Mouse (Mus musculus) CH12.LX (cell line): ENCODE results near the gene Mroh2a. TPM values are rescaled to one million over a fixed set of nuclear protein-coding genes. Genes with fewer than 3 reads are reported as not detected.

Source experiments
- DNase-seq: peaks from one replicate; pipeline ENCODE4 v3.0.0-alpha.2; 2013; ENCODE audit errors: extremely low read depth
- H3K27ac ChIP-seq: 2 replicates; pipeline ENCODE4 v1.5.1; 2012; ENCODE audit warnings: low read depth, mild to moderate bottlenecking, control low read depth, moderate library complexity; ENCODE audit not compliant: insufficient read depth
- H3K27me3 ChIP-seq: replicated peaks from 2 replicates; pipeline ENCODE3; 2012; ENCODE audit warnings: inconsistent platforms
- H3K36me3 ChIP-seq, 2 experiments: replicated peaks in 1 of 2; 2 replicates each; pipeline versions ENCODE3 to v1.6.1; 2012; ENCODE audit warnings: inconsistent platforms in 1 of 2, low read length in 1 of 2, mild to moderate bottlenecking in 1 of 2, mixed read lengths in 1 of 2, moderate library complexity in 1 of 2; ENCODE audit not compliant: control insufficient read depth in 1 of 2, insufficient read depth in 1 of 2
- H3K4me1 ChIP-seq, 2 experiments: 2 replicates each; pipeline ENCODE4 v1.6.1; 2012; ENCODE audit warnings: inconsistent platforms in 1 of 2, moderate library complexity in 1 of 2; ENCODE audit not compliant: insufficient read depth in 2 of 2, control insufficient read depth in 1 of 2
- H3K4me2 ChIP-seq: 2 replicates; pipeline ENCODE4 v1.6.1; 2012; ENCODE audit warnings: low read depth, mild to moderate bottlenecking, control low read depth; ENCODE audit not compliant: poor library complexity, insufficient read depth, severe bottlenecking
- H3K4me3 ChIP-seq, 3 experiments: fragments of 150-350 bp in 1 of 3; sonication (generic) in 1 of 3; replicated peaks in 1 of 3; 2 replicates each; pipeline versions ENCODE3 to v1.5.1; 2011 to 2012; ENCODE audit warnings: low read depth in 2 of 3, low read length in 2 of 3, mild to moderate bottlenecking in 2 of 3, moderate library complexity in 2 of 3, control low read depth in 1 of 3, improper control_type of control experiment in 1 of 3, inconsistent platforms in 1 of 3, mixed read lengths in 1 of 3; ENCODE audit not compliant: poor library complexity in 1 of 3
- H3K79me2 ChIP-seq: replicated peaks from 2 replicates; pipeline ENCODE4 v1.6.1; 2012; ENCODE audit warnings: mild to moderate bottlenecking, moderate library complexity; ENCODE audit not compliant: control insufficient read depth, poor library complexity, insufficient read depth, severe bottlenecking; ENCODE audit errors: extremely low read depth
- H3K9ac ChIP-seq: 2 replicates; pipeline ENCODE4 v1.6.1; 2012; ENCODE audit warnings: low read depth, mild to moderate bottlenecking, control low read depth, moderate library complexity; ENCODE audit not compliant: insufficient read depth
- H3K9me3 ChIP-seq: replicated peaks from 2 replicates; pipeline ENCODE3; 2012; ENCODE audit warnings: low read length, inconsistent platforms, mixed read lengths
- BHLHE40 ChIP-seq: IDR thresholded peaks from 2 replicates; pipeline ENCODE4 v1.6.1; 2011; ENCODE audit warnings: mild to moderate bottlenecking, low read depth, low read length, improper control_type of control experiment
- CHD2 ChIP-seq: IDR thresholded peaks from 2 replicates; pipeline ENCODE4 v1.6.1; 2011; ENCODE audit warnings: low read length, improper control_type of control experiment
- CTCF ChIP-seq, 2 experiments: IDR thresholded peaks in 1 of 2; conservative IDR thresholded peaks in 1 of 2; 2 replicates each; pipeline ENCODE4 v1.5.1; 2011 to 2012; ENCODE audit warnings: low read depth in 2 of 2, low read length in 2 of 2, improper control_type of control experiment in 1 of 2, inconsistent platforms in 1 of 2, mild to moderate bottlenecking in 1 of 2, moderate library complexity in 1 of 2
- E2F4 ChIP-seq: IDR thresholded peaks from 2 replicates; pipeline ENCODE4 v1.6.1; 2011; ENCODE audit warnings: low read depth, low read length, improper control_type of control experiment; ENCODE audit not compliant: insufficient replicate concordance
- EP300 ChIP-seq: IDR thresholded peaks from 2 replicates; pipeline ENCODE4 v1.6.1; 2011; ENCODE audit warnings: low read length, improper control_type of control experiment
- ETS1 ChIP-seq: conservative IDR thresholded peaks from 2 replicates; pipeline ENCODE4 v1.6.1; 2012; ENCODE audit warnings: low read depth, mild to moderate bottlenecking, inconsistent platforms, low read length, improper control_type of control experiment, moderate library complexity
- GABPA ChIP-seq: IDR thresholded peaks from 2 replicates; pipeline ENCODE4 v1.6.1; 2012; ENCODE audit warnings: low read depth, low read length, improper control_type of control experiment, inconsistent platforms; ENCODE audit not compliant: insufficient replicate concordance
- HCFC1 ChIP-seq: IDR thresholded peaks from 2 replicates; pipeline ENCODE4 v1.6.1; 2012; ENCODE audit warnings: low read depth, mild to moderate bottlenecking, inconsistent platforms, low read length, improper control_type of control experiment
- IRF4 ChIP-seq: IDR thresholded peaks from 2 replicates; pipeline ENCODE4 v1.6.1; 2014; ENCODE audit warnings: low read depth, mild to moderate bottlenecking, inconsistent platforms, low read length, improper control_type of control experiment
- JUN ChIP-seq: IDR thresholded peaks from 2 replicates; pipeline ENCODE4 v1.6.1; 2011; ENCODE audit warnings: low read depth, mild to moderate bottlenecking, low read length, improper control_type of control experiment, moderate library complexity; ENCODE audit not compliant: insufficient read depth
- JUND ChIP-seq: conservative IDR thresholded peaks from 2 replicates; pipeline ENCODE4 v1.6.1; 2011; ENCODE audit warnings: low read depth, low read length, improper control_type of control experiment
- KAT2A ChIP-seq: IDR thresholded peaks from 2 replicates; pipeline ENCODE4 v1.6.1; 2012; ENCODE audit warnings: low read length, improper control_type of control experiment, inconsistent platforms; ENCODE audit not compliant: insufficient replicate concordance
- MAFK ChIP-seq: IDR thresholded peaks from 2 replicates; pipeline ENCODE4 v1.6.1; 2011; ENCODE audit warnings: low read length, improper control_type of control experiment; ENCODE audit not compliant: insufficient replicate concordance
- MAZ ChIP-seq: IDR thresholded peaks from 2 replicates; pipeline ENCODE4 v1.6.1; 2012; ENCODE audit warnings: low read depth, mild to moderate bottlenecking, inconsistent platforms, low read length, improper control_type of control experiment, moderate library complexity
- MEF2A ChIP-seq: IDR thresholded peaks from 2 replicates; pipeline ENCODE4 v1.6.1; 2014; ENCODE audit warnings: low read depth, mild to moderate bottlenecking, inconsistent platforms, low read length, improper control_type of control experiment, borderline replicate concordance
- MYC ChIP-seq: IDR thresholded peaks from 2 replicates; pipeline ENCODE4 v1.6.1; 2011; ENCODE audit warnings: low read depth, mild to moderate bottlenecking, improper control_type of control experiment, low read length
- NELFE ChIP-seq: IDR thresholded peaks from 2 replicates; pipeline ENCODE4 v1.6.1; 2011; ENCODE audit warnings: low read depth, low read length, improper control_type of control experiment
- NRF1 ChIP-seq: IDR thresholded peaks from 2 replicates; pipeline ENCODE4 v1.6.1; 2014; ENCODE audit warnings: low read depth, mild to moderate bottlenecking, inconsistent platforms, low read length, improper control_type of control experiment, moderate library complexity
- POLR2A ChIP-seq: IDR thresholded peaks from 2 replicates; pipeline ENCODE4 v1.6.1; 2011; ENCODE audit warnings: low read depth, mild to moderate bottlenecking, improper control_type of control experiment, low read length
- POLR2AphosphoS2 ChIP-seq: IDR thresholded peaks from 2 replicates; pipeline ENCODE4 v1.6.1; 2011; ENCODE audit warnings: low read depth, low read length, improper control_type of control experiment
- RAD21 ChIP-seq: IDR thresholded peaks from 2 replicates; pipeline ENCODE4 v1.6.1; 2011; ENCODE audit warnings: low read depth, mild to moderate bottlenecking, low read length, improper control_type of control experiment, moderate library complexity
- SMC3 ChIP-seq: IDR thresholded peaks from 2 replicates; pipeline ENCODE4 v1.6.1; 2011; ENCODE audit warnings: low read depth, low read length, improper control_type of control experiment
- TBP ChIP-seq: conservative IDR thresholded peaks from 2 replicates; pipeline ENCODE4 v1.6.1; 2011; ENCODE audit warnings: low read depth, low read length, improper control_type of control experiment
- TCF12 ChIP-seq: IDR thresholded peaks from 2 replicates; pipeline ENCODE4 v1.6.1; 2014; ENCODE audit warnings: low read depth, mild to moderate bottlenecking, inconsistent platforms, low read length, improper control_type of control experiment
- UBTF ChIP-seq: IDR thresholded peaks from 2 replicates; pipeline ENCODE4 v1.6.1; 2012; ENCODE audit warnings: low read depth, mild to moderate bottlenecking, inconsistent platforms, low read length, improper control_type of control experiment, moderate library complexity
- USF1 ChIP-seq: IDR thresholded peaks from 2 replicates; pipeline ENCODE4 v1.6.1; 2014; ENCODE audit warnings: low read depth, mild to moderate bottlenecking, inconsistent platforms, low read length, improper control_type of control experiment
- USF2 ChIP-seq: conservative IDR thresholded peaks from 2 replicates; pipeline ENCODE4 v1.6.1; 2011; ENCODE audit warnings: low read depth, low read length, improper control_type of control experiment
- ZC3H11A ChIP-seq: IDR thresholded peaks from 2 replicates; pipeline ENCODE4 v1.6.1; 2012; ENCODE audit warnings: low read depth, mild to moderate bottlenecking, inconsistent platforms, low read length, improper control_type of control experiment
- dilution Hi-C: fragments of 300-500 bp; cut with MboI; formaldehyde crosslinking; loops from 2 replicates; pipeline ENCODE4 v1.14.3; 2020; ENCODE audit warnings: low sequenced_read_pairs; ENCODE audit not compliant: extremely low pct_unique_long_range_greater_than_20kb, extremely low pct_ligation_motif_present
- in situ Hi-C: fragments of 300-500 bp; cut with MboI; formaldehyde crosslinking; loops from 3 replicates; pipeline ENCODE4 v1.14.3; 2019; ENCODE audit warnings: low sequenced_read_pairs, low pct_ligation_motif_present, low pct_unique_long_range_greater_than_20kb, mixed read lengths
- polyA plus RNA-seq: library from polyadenylated mRNA; unstranded; fragments of >175 nt; gene quantifications from 2 replicates; pipeline ENCODE4 v1.2.1, GENCODE M21; 2012; ENCODE audit warnings: low read depth; ENCODE audit not compliant: insufficient read length
- total RNA-seq, 2 experiments: library from RNA; depleted of rRNA; stranded (reverse); fragments of 300-350 nt in 1 of 2; fragments of >200 nt in 1 of 2; gene quantifications; 2 replicates each; pipeline ENCODE4 v1.2.3; 2012 to 2014

Mroh2a gene
- total and polyA plus RNA-seq, 3 experiments, result 0.17 to 1.0 TPM; not detected in 1

- Histone ChIP-seq H3K79me2 (no peaks in the 10 kb centered on the region), H3K4me2 (no peak overlapping the region), H3K4me3 (no peak overlapping the region), H3K36me3 (no peaks in the 10 kb centered on the region), H3K9me3 (peaks cover 68% of the 10 kb centered on the region), H3K4me1 (0 out of 4 replicates have a peak, but pooled peaks cover 0 to 3% of the 10 kb centered on the region in 2 experiments), H3K9ac (no peak overlapping the region), H3K27me3 (no peaks in the 10 kb centered on the region), H3K27ac (no peak overlapping the region)
- in situ Hi-C loops, result no loop called here
- no peak for DNase-seq
- TF ChIP-seq MEF2A (no peak), BHLHE40 (no peak), USF1 (no peak), E2F4 (no peak), IRF4 (no peak), MYC (no peak), JUND (no peak), KAT2A (no peak), USF2 (no peak), ZC3H11A (no peak), POLR2A (no peak), EP300 (no peak), HCFC1 (no peak), SMC3 (no peak), JUN (no peak), UBTF (no peak), NELFE (no peak)
- dilution Hi-C loops, result no loop called here
Measured at GRCm38 (mm10) chr1:88229566-88229965, 2.8 kb downstream of the Mroh2a start.

GRCm38 (mm10) chr1:88229986-88230385 is 3.2 kb downstream of the Mroh2a start:
- in situ Hi-C loops, result no loop called here
- H3K9me3 ChIP-seq, result peaks cover 73% of the 10 kb centered on the region
- no peak overlapping the region for H3K4me3 ChIP-seq

More at GRCm38 (mm10) chr1:88229986-88230385, 3.2 kb downstream of the Mroh2a start:
- no peak for DNase-seq
- dilution Hi-C loops, result no loop called here
- TF ChIP-seq USF1 (no peak), HCFC1 (no peak), POLR2AphosphoS2 (no peak), MAZ (no peak), GABPA (no peak), CTCF (conservative IDR thresholded peaks at IDR 0.05 in 1 of 2, IDR thresholded peaks at IDR 0.05 in 1 of 2; ENCODE audit: low read depth in 2 of 2, low read length in 2 of 2) (no peak), ETS1 (no peak), JUN (no peak), MAFK (no peak), TCF12 (no peak), CHD2 (no peak), USF2 (no peak), RAD21 (no peak), NELFE (no peak), TBP (no peak), UBTF (no peak), JUND (no peak), E2F4 (no peak), ZC3H11A (no peak), NRF1 (no peak)
- Histone ChIP-seq H3K27me3 (peaks cover 2% of the 10 kb centered on the region), H3K79me2 (no peaks in the 10 kb centered on the region), H3K4me1 (0 out of 4 replicates have a peak, but pooled peaks cover 0 to 3% of the 10 kb centered on the region in 2 experiments), H3K4me2 (no peak overlapping the region), H3K9ac (no peak overlapping the region), H3K27ac (no peak overlapping the region), H3K36me3 (no peaks in the 10 kb centered on the region)
